36 mouse cellular contexts compared by ENCODE assay signal in genomic region chr12:10400788-10401187, GRCm38 (mm10). TPM values are rescaled to one million over a fixed set of nuclear protein-coding genes. Genes with fewer than 3 reads are reported as not detected.
DNase-seq lines count a peak whose midpoint lies in the region; ATAC-seq and TF ChIP-seq lines count a peak whose summit lies in the region.
"Had no signal": no experiment of that assay in that cellular context is flagged by ENCODE, and none has a peak within 500 bp of the region (broad histone marks: within the 10 kb centered on the region; RNA-seq: fewer than 3 reads in every experiment).

No protein-coding gene starts in this region.

- H3K9me3 ChIP-seq in kidney, postnatal 0 days (replicated peaks; ENCODE audit: low read length), result no peaks in the 10 kb centered on the region
- no peaks in the 10 kb centered on the region for H3K9me3 ChIP-seq in stomach, embryonic 16.5 days (replicated peaks; ENCODE audit: control insufficient read depth, low read length)
- H3K9me3 ChIP-seq: embryonic facial prominence, embryonic 13.5 days; heart, embryonic 10.5 days; heart, embryonic 15.5 days; intestine, embryonic 15.5 days; limb, embryonic 10.5 days; limb, embryonic 15.5 days; liver, embryonic 13.5 days had no signal

- peak; percentile 35 for DNase-seq in kidney, postnatal 0 days (ENCODE audit: low spot score)
- DNase-seq in kidney, adult 18-20 months, result no peak
- peak; percentile 18 for DNase-seq in right cerebral cortex, adult 18-20 months
- DNase-seq in right cerebral cortex, postnatal 14 days, result no peak
- DNase-seq in brain, embryonic 14.5 days (ENCODE audit: low read depth), result peak; percentile 6
- no peak for DNase-seq in testis, postnatal 10 days (ENCODE audit: low spot score)
- DNase-seq: adrenal gland, adult 2 months; cerebellum, adult 11-12 months; cerebellum, postnatal 10 days; gastrocnemius, postnatal 10 days; heart, adult 11 months; kidney, adult 8-10 months; kidney, postnatal 10 days; liver, embryonic 13.5 days; lung, adult 18-20 months; lung, postnatal 10 days; midbrain, embryonic 14.5 days; right cerebral cortex, postnatal 4 days; thymus, adult 18-20 months; thymus, postnatal 25 days had no signal

- ATAC-seq in kidney, postnatal 0 days (replicated peaks; ENCODE audit: low FRiP score, low read depth), result no peak
- no peak for ATAC-seq in stomach, embryonic 16.5 days (ENCODE audit: insufficient read depth, low FRiP score)
- ATAC-seq: CD4-positive, CD25-positive, alpha-beta regulatory T cell, adult 4 months; forebrain, embryonic 16.5 days; hindbrain, postnatal 0 days; intestine, embryonic 15.5 days had no signal

- no peaks in the 10 kb centered on the region for H3K4me1 ChIP-seq in kidney, postnatal 0 days (replicated peaks; ENCODE audit: insufficient read depth, low read length)
- peaks cover 5% of the 10 kb centered on the region for H3K4me1 ChIP-seq in stomach, embryonic 16.5 days (ENCODE audit: control insufficient read depth, insufficient read depth, low read length)
- H3K4me1 ChIP-seq: embryonic facial prominence, embryonic 13.5 days; heart, embryonic 10.5 days; heart, embryonic 15.5 days; intestine, embryonic 15.5 days; limb, embryonic 15.5 days; liver, embryonic 13.5 days had no signal

- H3K4me3 ChIP-seq in kidney, postnatal 0 days (replicated peaks; ENCODE audit: low read depth, low read length), result no peak overlapping the region
- H3K4me3 ChIP-seq in stomach, embryonic 16.5 days (replicated peaks; ENCODE audit: low read length), result no peak overlapping the region
- H3K4me3 ChIP-seq: embryonic facial prominence, embryonic 13.5 days; erythroblast, embryonic 14.5 days; heart, embryonic 10.5 days; heart, embryonic 15.5 days; intestine, embryonic 15.5 days; left cerebral cortex, adult 2 months; limb, embryonic 10.5 days; limb, embryonic 15.5 days; liver, embryonic 13.5 days had no signal

- no peak overlapping the region for H3K4me2 ChIP-seq in kidney, postnatal 0 days (ENCODE audit: low read length)
- H3K4me2 ChIP-seq in stomach, embryonic 16.5 days (ENCODE audit: low read depth, low read length), result no peak overlapping the region
- H3K4me2 ChIP-seq: embryonic facial prominence, embryonic 13.5 days; heart, embryonic 15.5 days; intestine, embryonic 15.5 days; limb, embryonic 15.5 days; liver, embryonic 13.5 days had no signal

- TF ChIP-seq CTCF in kidney, postnatal 0 days (IDR thresholded peaks at IDR 0.05; ENCODE audit: low read depth), result no peak
- TF ChIP-seq CTCF in brain, embryonic 14.5 days (IDR thresholded peaks at IDR 0.05; ENCODE audit: borderline replicate concordance, extremely low read depth, insufficient read depth, insufficient read length), result no peak

- H3K27me3 ChIP-seq in kidney, postnatal 0 days (ENCODE audit: insufficient read depth, low read length), result no peaks in the 10 kb centered on the region
- no peaks in the 10 kb centered on the region for H3K27me3 ChIP-seq in stomach, embryonic 16.5 days (ENCODE audit: control insufficient read depth, insufficient read depth, low read length)
- H3K27me3 ChIP-seq: embryonic facial prominence, embryonic 13.5 days; heart, embryonic 15.5 days; intestine, embryonic 15.5 days; limb, embryonic 15.5 days; liver, embryonic 13.5 days had no signal

- H3K27ac ChIP-seq in kidney, postnatal 0 days, result no peak overlapping the region
- peak overlapping the region; percentile 49; the same call in 1 of the 2 replicates for H3K27ac ChIP-seq in stomach, embryonic 16.5 days (ENCODE audit: low read length)
- H3K27ac ChIP-seq: embryonic facial prominence, embryonic 13.5 days; heart, embryonic 10.5 days; heart, embryonic 15.5 days; hindbrain, postnatal 0 days; intestine, embryonic 15.5 days; left cerebral cortex, adult 2 months; limb, embryonic 10.5 days; limb, embryonic 15.5 days; liver, embryonic 13.5 days had no signal

- no peak overlapping the region for H3K9ac ChIP-seq in kidney, postnatal 0 days (ENCODE audit: low read depth, low read length)
- no peak overlapping the region for H3K9ac ChIP-seq in stomach, embryonic 16.5 days (ENCODE audit: low read length)
- H3K9ac ChIP-seq: embryonic facial prominence, embryonic 13.5 days; heart, embryonic 15.5 days; intestine, embryonic 15.5 days; limb, embryonic 15.5 days; liver, embryonic 13.5 days had no signal

- whole genome bisulfite sequencing in kidney, postnatal 0 days, result 63% methylated on average over 1 of the region's 1 CpGs
- 56% methylated on average over 1 of the region's 1 CpGs for WGBS in stomach, embryonic 16.5 days

- TF ChIP-seq POLR2A in brain, embryonic 14.5 days (IDR thresholded peaks at IDR 0.05; ENCODE audit: borderline replicate concordance, extremely low read depth, insufficient read depth, insufficient read length, poor library complexity, severe bottlenecking), result no peak

- H3K36me3 ChIP-seq in kidney, postnatal 0 days (ENCODE audit: insufficient read depth, low read length), result no peaks in the 10 kb centered on the region
- no peaks in the 10 kb centered on the region for H3K36me3 ChIP-seq in stomach, embryonic 16.5 days (ENCODE audit: control insufficient read depth, insufficient read depth, low read length)
- H3K36me3 ChIP-seq: embryonic facial prominence, embryonic 13.5 days; heart, embryonic 10.5 days; heart, embryonic 15.5 days; intestine, embryonic 15.5 days; limb, embryonic 10.5 days; limb, embryonic 15.5 days; liver, embryonic 13.5 days had no signal

RNA-seq across cellular contexts. Expression of gene Rdh14, which starts 10.2 kb away (rescaled TPM):
- polyA plus RNA-seq in kidney, postnatal 0 days (2015; fragmentation: Nextera tagmentation; extraction: Ambion mirVana), result 54.6 and 61.6 TPM in 2 replicates
- polyA plus RNA-seq in brain, embryonic 14.5 days (2012; rRNA removed), result 20.4 and 23.7 TPM in 2 replicates
- 31.1 and 35.9 TPM in 2 replicates for polyA plus RNA-seq in stomach, embryonic 16.5 days (2015; fragmentation: Nextera tagmentation; extraction: Ambion mirVana)

RNA-seq across cellular contexts. Expression of gene Nt5c1b, which starts 31.0 kb away (rescaled TPM):
- polyA plus RNA-seq in kidney, postnatal 0 days (2015; fragmentation: Nextera tagmentation; extraction: Ambion mirVana), result not detected in 2 replicates
- polyA plus RNA-seq in brain, embryonic 14.5 days (2012; rRNA removed), result not detected in 2 replicates
- not detected in 2 replicates for polyA plus RNA-seq in stomach, embryonic 16.5 days (2015; fragmentation: Nextera tagmentation; extraction: Ambion mirVana)
- polyA plus RNA-seq: adrenal gland, adult 2 months; CD4-positive, CD25-positive, alpha-beta regulatory T cell, adult 4 months; embryonic facial prominence, embryonic 13.5 days; erythroblast, embryonic 14.5 days; forebrain, embryonic 16.5 days; heart, embryonic 10.5 days; heart, embryonic 15.5 days; hindbrain, embryonic 11.5 days; hindbrain, postnatal 0 days; intestine, embryonic 15.5 days; large intestine, adult 2 months; limb, embryonic 10.5 days; limb, embryonic 15.5 days; liver, embryonic 13.5 days; midbrain, embryonic 14.5 days; neural tube, embryonic 14.5 days; spleen, adult 2 months had no signal

Comparison
In these comparisons a context has a peak if more than half of its experiments do, and no peak if none do; other contexts are left out.
1. DNase-seq: peak in kidney, postnatal 0 days (single experiment), right cerebral cortex, adult 18-20 months (single experiment) and brain, embryonic 14.5 days (single experiment); none in kidney, adult 18-20 months (single experiment), right cerebral cortex, postnatal 14 days (single experiment) and testis, postnatal 10 days (single experiment).